Mouse (Mus musculus) testis, adult 2 months (tissue): Measurements from ENCODE around the gene Zbtb38. TPM values are rescaled to one million over a fixed set of nuclear protein-coding genes. Genes with fewer than 3 reads are reported as not detected.

Experiments
- H3K27ac ChIP-seq: fragments of 200-500 bp; 2 replicates; pipeline ENCODE4 v1.5.1; 2012; ENCODE audit warnings: low read depth, low read length; ENCODE audit not compliant: control insufficient read depth, insufficient read depth
- H3K27me3 ChIP-seq: fragments of 200-500 bp; 2 replicates; pipeline ENCODE4 v1.6.1; 2012; ENCODE audit warnings: mild to moderate bottlenecking, low read length, moderate library complexity; ENCODE audit not compliant: control insufficient read depth, insufficient read depth
- H3K36me3 ChIP-seq: fragments of 200-500 bp; 2 replicates; pipeline ENCODE4 v1.6.1; 2012; ENCODE audit warnings: mild to moderate bottlenecking, low read length; ENCODE audit not compliant: control insufficient read depth, insufficient read depth
- H3K4me1 ChIP-seq: fragments of 200-500 bp; 2 replicates; pipeline ENCODE4 v1.6.1; 2012; ENCODE audit warnings: low read length; ENCODE audit not compliant: control insufficient read depth, insufficient read depth
- H3K4me3 ChIP-seq: fragments of 200-500 bp; 2 replicates; pipeline ENCODE4 v1.5.1; 2012; ENCODE audit warnings: low read depth, mild to moderate bottlenecking, low read length, moderate library complexity, mixed read lengths; ENCODE audit not compliant: control insufficient read depth
- CTCF ChIP-seq: fragments of 200-500 bp; IDR thresholded peaks from 2 replicates; pipeline ENCODE4 v1.5.1; 2012; ENCODE audit warnings: low read depth, mild to moderate bottlenecking, inconsistent platforms, low read length, moderate library complexity; ENCODE audit not compliant: control insufficient read depth, insufficient read depth, insufficient replicate concordance
- POLR2A ChIP-seq: fragments of 200-500 bp; IDR thresholded peaks from 2 replicates; pipeline ENCODE4 v1.6.1; 2012; ENCODE audit warnings: low read depth, mild to moderate bottlenecking, inconsistent platforms, low read length, moderate library complexity; ENCODE audit not compliant: control insufficient read depth
- polyA plus RNA-seq: library from polyadenylated mRNA; depleted of rRNA; stranded (reverse); fragments of >200 nt; gene quantifications from 2 replicates; pipeline ENCODE4 v1.2.3, GENCODE M21; 2012

The Zbtb38 gene
- polyA plus RNA-seq, 1 experiment = 2.4 TPM

GRCm38 (mm10) chr9:96756638-96757435 lies 4.2 kb upstream of the Zbtb38 start:
- Histone ChIP-seq H3K36me3 (no peaks in the 10 kb centered on the region), H3K27ac (no peak overlapping the region), H3K4me3 (no peak overlapping the region), H3K4me1 (peaks cover 8% of the 10 kb centered on the region), H3K27me3 (no peaks in the 10 kb centered on the region)
- TF ChIP-seq POLR2A (no peak), CTCF (no peak)

GRCm38 (mm10) chr9:96755761-96756160 lies 3.1 kb upstream of the Zbtb38 start:
- Histone ChIP-seq H3K27me3 (no peaks in the 10 kb centered on the region), H3K27ac (no peak overlapping the region), H3K4me1 (peaks cover 9% of the 10 kb centered on the region), H3K36me3 (no peaks in the 10 kb centered on the region), H3K4me3 (no peak overlapping the region)
- TF ChIP-seq POLR2A (no peak), CTCF (no peak)

- TF ChIP-seq POLR2A = no peak
- no peak for TF ChIP-seq CTCF
These were observed 2.0 kb upstream of the Zbtb38 start for GRCm38 (mm10) chr9:96754625-96754969.

DNA sequence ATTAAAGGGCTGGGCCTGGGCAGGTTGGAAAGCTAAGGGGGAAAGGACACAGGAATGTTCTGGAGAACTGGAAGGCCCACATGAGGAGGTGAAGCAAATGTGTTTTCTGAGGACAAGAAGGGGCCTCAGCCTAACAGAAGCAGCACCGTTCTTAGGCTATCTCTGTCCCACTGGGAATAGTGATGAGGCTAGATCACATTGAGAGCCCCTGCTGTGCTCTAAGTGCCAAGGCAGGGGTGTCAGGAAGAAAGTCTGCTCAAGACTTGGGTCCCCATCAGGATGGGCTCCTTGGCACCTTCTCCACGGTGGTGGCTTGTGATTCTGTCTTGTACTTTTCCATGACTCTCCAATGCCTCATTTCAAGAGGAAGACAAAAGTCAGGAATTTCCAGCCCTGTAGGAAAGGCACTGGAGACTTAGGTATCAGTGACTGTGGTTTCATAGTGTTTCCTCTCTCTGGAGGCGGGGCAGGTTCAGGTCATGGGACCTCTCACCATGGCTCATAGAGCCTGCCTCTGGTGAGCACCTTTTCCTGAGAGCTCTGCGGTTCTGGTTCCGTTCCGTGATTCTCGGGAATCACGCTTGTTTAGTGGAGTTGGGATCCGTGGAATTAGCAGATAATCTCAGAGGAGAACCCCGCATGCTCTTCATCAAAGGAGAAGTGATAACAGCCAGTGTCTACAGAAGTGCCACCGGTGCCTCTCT lies 1.4 kb upstream of the Zbtb38 start:
- H3K4me3 ChIP-seq = no peak overlapping the region
- peaks cover 7% of the 10 kb centered on the region for H3K4me1 ChIP-seq
- no peaks in the 10 kb centered on the region for H3K36me3 ChIP-seq
- H3K27me3 ChIP-seq = no peaks in the 10 kb centered on the region
- TF ChIP-seq CTCF = no peak
- no peak for TF ChIP-seq POLR2A
- no peak overlapping the region for H3K27ac ChIP-seq

More at GRCm38 (mm10) chr9:96754625-96754969, 2.0 kb upstream of the Zbtb38 start:
- no peaks in the 10 kb centered on the region for H3K36me3 ChIP-seq
- no peak overlapping the region for H3K4me3 ChIP-seq
- H3K27ac ChIP-seq = no peak overlapping the region
- H3K27me3 ChIP-seq = no peaks in the 10 kb centered on the region
- peaks cover 9% of the 10 kb centered on the region for H3K4me1 ChIP-seq

DNA sequence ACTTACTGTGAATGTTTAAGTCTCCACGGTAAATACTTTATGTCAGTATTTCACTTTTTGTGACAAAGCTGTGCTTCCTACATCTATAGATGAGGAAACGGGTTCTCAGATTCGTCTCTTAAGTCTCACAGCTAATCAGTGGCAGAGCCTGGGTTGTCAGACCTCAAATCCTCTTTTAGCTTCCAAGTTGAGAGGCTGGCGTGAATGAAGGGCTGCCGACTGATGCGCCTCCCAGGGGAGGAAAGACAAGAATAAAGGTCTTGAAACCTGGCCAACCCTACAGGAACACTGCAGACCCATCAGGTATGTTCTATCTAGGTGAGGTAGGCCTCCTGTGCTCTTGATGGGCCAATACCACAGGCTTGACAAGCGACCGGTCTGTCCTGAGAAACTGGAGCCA lies 761 bp upstream of the Zbtb38 start:
- H3K36me3 ChIP-seq = no peaks in the 10 kb centered on the region
- H3K4me1 ChIP-seq = peaks cover 7% of the 10 kb centered on the region
- TF ChIP-seq CTCF = no peak
- no peak for TF ChIP-seq POLR2A
- no peaks in the 10 kb centered on the region for H3K27me3 ChIP-seq
- no peak overlapping the region for H3K27ac ChIP-seq
- H3K4me3 ChIP-seq = no peak overlapping the region

DNA sequence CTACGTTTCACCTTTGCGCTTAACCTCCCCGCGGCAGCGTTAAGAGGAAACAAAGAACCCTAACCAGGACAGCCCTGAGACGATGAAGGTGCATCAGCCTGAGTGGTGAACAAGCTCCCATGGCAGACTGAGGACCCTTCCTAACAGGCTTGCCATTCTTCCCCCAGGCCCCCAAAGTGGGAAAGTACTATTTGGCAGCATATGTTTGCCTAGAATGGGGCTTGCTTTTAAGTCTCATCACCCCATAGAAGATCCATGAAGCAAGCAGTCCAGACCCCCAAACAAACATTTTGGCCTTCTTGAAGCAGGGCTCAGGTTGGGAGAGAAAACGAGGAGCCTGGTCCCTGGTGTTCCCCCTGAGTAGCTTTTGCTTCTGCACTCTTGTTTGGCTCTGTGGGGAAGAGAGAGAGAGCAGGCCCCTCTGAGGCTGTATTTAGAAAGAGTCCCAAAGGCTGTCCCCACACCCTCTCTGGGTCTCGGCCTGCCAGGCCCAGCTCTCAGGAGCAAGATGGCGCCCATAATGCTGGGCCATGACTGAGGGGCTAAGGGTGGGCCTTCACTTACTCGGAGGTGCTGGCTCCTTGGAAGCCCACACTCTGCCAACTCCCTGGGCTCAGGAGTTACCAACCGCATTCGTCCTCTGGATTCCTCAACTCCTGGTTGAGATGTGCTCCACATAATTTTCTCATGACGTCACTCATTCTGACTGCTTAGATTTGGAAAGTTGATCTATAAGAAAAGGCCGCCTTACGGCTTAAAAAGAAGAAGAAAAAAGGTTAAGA lies 619 bp downstream of the Zbtb38 start:
- Histone ChIP-seq H3K36me3 (no peaks in the 10 kb centered on the region), H3K4me1 (peaks cover 7% of the 10 kb centered on the region), H3K4me3 (peak overlapping the region; percentile 3; the same call in 1 of the 2 replicates), H3K27me3 (no peaks in the 10 kb centered on the region), H3K27ac (no peak overlapping the region)
- TF ChIP-seq CTCF = no peak
- TF ChIP-seq POLR2A = no peak

DNA sequence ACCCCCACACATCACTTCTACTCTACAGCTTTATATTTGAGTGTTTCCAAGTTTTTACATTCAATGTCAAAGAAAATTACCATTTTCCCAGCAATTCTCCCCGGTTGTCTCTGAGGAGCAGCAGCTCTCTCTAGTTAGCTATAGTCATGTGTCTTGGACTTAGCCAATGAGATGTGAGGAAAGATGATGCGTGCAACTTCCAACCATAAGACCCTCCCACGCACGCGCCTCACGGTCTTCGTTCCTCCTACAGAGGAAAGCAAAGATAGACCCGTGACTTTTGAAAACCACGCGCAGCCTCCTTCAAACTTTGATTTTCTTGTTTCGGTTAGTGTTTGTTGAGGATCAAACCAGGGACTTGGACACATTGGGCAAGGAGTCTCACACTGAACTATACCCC lies 2.0 kb downstream of the Zbtb38 start:
- Histone ChIP-seq H3K4me1 (peaks cover 7% of the 10 kb centered on the region), H3K27ac (no peak overlapping the region), H3K36me3 (no peaks in the 10 kb centered on the region), H3K27me3 (no peaks in the 10 kb centered on the region), H3K4me3 (no peak overlapping the region)
- TF ChIP-seq CTCF = no peak
- no peak for TF ChIP-seq POLR2A
